Mouse (Mus musculus) heart, postnatal 0 days (tissue): Measurements from ENCODE around the gene Map7d1. TPM values are rescaled to one million over a fixed set of nuclear protein-coding genes. Genes with fewer than 3 reads are reported as not detected.

ENCODE experiments used
- ATAC-seq: fragments of 200-750 bp; cut with Nextera tagmentation; 2 replicates; pipeline ENCODE4 v1.8.0; 2017; ENCODE audit warnings: low read depth, moderate number of reproducible peaks, moderate library complexity; ENCODE audit not compliant: insufficient read depth
- DNase-seq: peaks from one replicate; pipeline ENCODE4 v3.0.0-alpha.2; 2016; ENCODE audit warnings: low spot score
- H3K27ac ChIP-seq: fragments of 300-500 bp; sonication (generic); 2 replicates; pipeline ENCODE4 v1.5.1; 2014; ENCODE audit warnings: low read depth, mild to moderate bottlenecking
- H3K27me3 ChIP-seq: fragments of 300-500 bp; sonication (generic); 2 replicates; pipeline ENCODE4 v1.6.1; 2014; ENCODE audit warnings: low read length, mixed read lengths; ENCODE audit not compliant: control insufficient read depth, insufficient read depth
- H3K36me3 ChIP-seq: fragments of 300-500 bp; sonication (generic); replicated peaks from 2 replicates; pipeline ENCODE4 v1.6.1; 2014; ENCODE audit warnings: low read length, mixed read lengths; ENCODE audit not compliant: control insufficient read depth, insufficient read depth
- H3K4me1 ChIP-seq: fragments of 300-500 bp; sonication (generic); 2 replicates; pipeline ENCODE4 v1.6.1; 2014; ENCODE audit warnings: antibody characterized with exemption; ENCODE audit not compliant: control insufficient read depth, insufficient read depth
- H3K4me2 ChIP-seq: fragments of 300-500 bp; sonication (generic); 2 replicates; pipeline ENCODE4 v1.6.1; 2014; ENCODE audit warnings: low read depth, mild to moderate bottlenecking, low read length, moderate library complexity
- H3K4me3 ChIP-seq: fragments of 300-500 bp; sonication (generic); 2 replicates; pipeline ENCODE4 v1.5.1; 2014; ENCODE audit warnings: low read depth, low read length
- H3K9ac ChIP-seq: fragments of 300-500 bp; sonication (generic); replicated peaks from 2 replicates; pipeline ENCODE4 v1.6.1; 2014; ENCODE audit warnings: low read depth, low read length, mixed read lengths
- H3K9me3 ChIP-seq: fragments of 300-500 bp; sonication (generic); replicated peaks from 2 replicates; pipeline ENCODE4 v1.6.1; 2016; ENCODE audit warnings: low read length; ENCODE audit not compliant: control insufficient read depth
- CTCF ChIP-seq: IDR thresholded peaks from 2 replicates; pipeline ENCODE4 v1.5.1; 2016; ENCODE audit warnings: antibody characterized with exemption, control low read depth, low read depth
- EP300 ChIP-seq: IDR thresholded peaks from 2 replicates; pipeline ENCODE4 v1.6.1; 2016; ENCODE audit warnings: antibody characterized with exemption, low read depth
- WGBS: fragments of 180-500 bp; shearing (Covaris S2); extraction: QIAGEN DNeasy Blood & Tissue Kit; methylation state at CpG from one replicate; pipeline ENCODE4 v1.1.7; 2014; 5-methylcytosine and 5-hydroxymethylcytosine counted together
- polyA plus RNA-seq: library from polyadenylated mRNA; unstranded; fragments of >200 nt; fragmentation: Nextera tagmentation; extraction: Ambion mirVana; gene quantifications from 2 replicates; pipeline ENCODE4 v1.2.1, GENCODE M21; 2015
- total RNA-seq: library from RNA; depleted of rRNA; stranded (reverse); fragments of >200 nt; gene quantifications from 2 replicates; pipeline ENCODE4 v1.2.3, GENCODE M21; 2014; ENCODE audit warnings: low replicate concordance

Map7d1 gene
- total and polyA plus RNA-seq, 2 experiments from 2014 or later, result 37.5 to 75.0 TPM

GRCm38 (mm10) chr4:126253637-126254272 lies 2.4 kb downstream of the Map7d1 start:
- H3K9ac ChIP-seq, result peak overlapping the region; percentile 90
- H3K4me1 ChIP-seq, result peaks cover 69% of the 10 kb centered on the region
- WGBS, result 58% methylated on average over 14 of the region's 14 CpGs
- ATAC-seq (no peak), DNase-seq (no peak)
- peak overlapping the region; percentile 89 for H3K4me2 ChIP-seq
- no peaks in the 10 kb centered on the region for H3K27me3 ChIP-seq
- no peaks in the 10 kb centered on the region for H3K36me3 ChIP-seq
- H3K27ac ChIP-seq, result peak overlapping the region; percentile 96
- no peak for TF ChIP-seq CTCF
- TF ChIP-seq EP300, result no peak
- peak overlapping the region; percentile 88 for H3K4me3 ChIP-seq
- H3K9me3 ChIP-seq, result no peaks in the 10 kb centered on the region

- Histone ChIP-seq H3K27ac (peak overlapping the region; percentile 81), H3K4me3 (no peak overlapping the region), H3K27me3 (no peaks in the 10 kb centered on the region), H3K9ac (peak overlapping the region; percentile 27; the same call in 1 of the 2 replicates), H3K9me3 (no peaks in the 10 kb centered on the region), H3K4me2 (peak overlapping the region; percentile 40), H3K36me3 (peaks cover 3% of the 10 kb centered on the region; the same call in 1 of the 2 replicates), H3K4me1 (peaks cover 60% of the 10 kb centered on the region)
- ATAC-seq (no peak), DNase-seq (no peak)
- TF ChIP-seq EP300 (no peak), CTCF (no peak)
- 64% methylated on average over 17 of the region's 17 CpGs for WGBS
Measured at GRCm38 (mm10) chr4:126252411-126253237, 3.5 kb downstream of the Map7d1 start.

GRCm38 (mm10) chr4:126251655-126252254 lies 4.4 kb downstream of the Map7d1 start:
- ATAC-seq, result 0 out of 2 replicates have a peak, but pooled peaks have one; percentile 5
- H3K27ac ChIP-seq, result peak overlapping the region; percentile 81
- H3K27me3 ChIP-seq, result no peaks in the 10 kb centered on the region
- H3K4me1 ChIP-seq, result peaks cover 52% of the 10 kb centered on the region
- H3K36me3 ChIP-seq, result peaks cover 8% of the 10 kb centered on the region; the same call in 1 of the 2 replicates
- peak; percentile 77 for DNase-seq
- H3K4me2 ChIP-seq, result peak overlapping the region; percentile 45
- TF ChIP-seq EP300, result no peak
- no peak for TF ChIP-seq CTCF
- peak overlapping the region; percentile 22; the same call in 1 of the 2 replicates for H3K9ac ChIP-seq
- H3K9me3 ChIP-seq, result no peaks in the 10 kb centered on the region
- 54% methylated on average over 11 of the region's 11 CpGs for WGBS
- H3K4me3 ChIP-seq, result no peak overlapping the region

- Histone ChIP-seq H3K9me3 (no peaks in the 10 kb centered on the region), H3K9ac (0 out of 2 replicates have a peak overlapping the region, but pooled peaks have one; percentile 9), H3K4me2 (no peak overlapping the region), H3K4me3 (no peak overlapping the region), H3K4me1 (peaks cover 52% of the 10 kb centered on the region), H3K27me3 (no peaks in the 10 kb centered on the region), H3K36me3 (peaks cover 15% of the 10 kb centered on the region; the same call in 1 of the 2 replicates), H3K27ac (peak overlapping the region; percentile 81)
- WGBS, result 18% methylated on average over 4 of the region's 4 CpGs
- TF ChIP-seq CTCF, result 0 out of 2 replicates have a peak, but pooled peaks have one; percentile 10
- TF ChIP-seq EP300, result no peak
- DNase-seq, result no peak
- no peak for ATAC-seq
Measured at GRCm38 (mm10) chr4:126250659-126251058, 5.5 kb downstream of the Map7d1 start.

- no peaks in the 10 kb centered on the region for H3K27me3 ChIP-seq
- H3K4me1 ChIP-seq, result peaks cover 44% of the 10 kb centered on the region
- peaks cover 17% of the 10 kb centered on the region; the same call in 1 of the 2 replicates for H3K36me3 ChIP-seq
- no peak for ATAC-seq
- no peak overlapping the region; the same call in 1 of the 2 replicates for H3K27ac ChIP-seq
- WGBS, result 29% methylated on average over 11 of the region's 11 CpGs
- no peaks in the 10 kb centered on the region for H3K9me3 ChIP-seq
- no peak overlapping the region for H3K4me3 ChIP-seq
- DNase-seq, result no peak
- TF ChIP-seq CTCF (no peak), EP300 (no peak)
- 0 out of 2 replicates have a peak overlapping the region, but pooled peaks have one; percentile 1 for H3K9ac ChIP-seq
- H3K4me2 ChIP-seq, result no peak overlapping the region
Measured at GRCm38 (mm10) chr4:126248261-126248868, 7.8 kb downstream of the Map7d1 start.
